Comparison of ENCODE assay signal across 8 mouse cellular contexts in the genomic region with DNA sequence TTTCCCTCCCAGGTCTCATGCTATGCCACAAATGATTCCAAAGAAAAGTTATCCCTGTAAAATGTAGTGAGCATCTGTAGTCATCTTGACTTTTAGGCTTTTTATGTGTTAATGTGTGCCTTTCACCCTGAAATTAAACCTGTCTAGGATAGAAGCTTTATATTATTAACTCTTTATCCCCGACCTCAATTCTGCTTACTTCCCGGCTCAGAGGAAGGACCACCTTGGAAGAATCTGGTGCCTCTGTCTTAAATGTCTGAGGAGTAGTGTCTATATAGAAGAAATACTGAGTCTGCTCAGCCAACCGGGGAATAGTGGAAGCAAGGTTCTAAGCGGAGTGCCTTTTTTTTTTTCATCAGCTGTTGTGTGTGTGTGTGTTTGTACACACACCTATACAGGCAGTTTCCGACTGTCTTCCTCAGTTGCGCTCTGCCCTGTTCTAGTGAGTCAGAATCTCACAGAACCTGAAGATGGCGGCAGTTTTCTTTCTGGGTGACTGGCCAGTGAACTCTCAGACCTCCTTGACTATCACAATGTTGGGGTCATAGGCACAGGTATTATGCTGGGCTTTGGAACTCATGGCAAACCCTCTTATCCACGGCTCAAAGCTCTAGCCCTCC. TPM values are rescaled to one million over a fixed set of nuclear protein-coding genes. Genes with fewer than 3 reads are reported as not detected.
A peak's percentile ranks its signal among the peaks of the same experiment; 100 is the strongest.
DNase-seq lines count a peak whose midpoint lies in the region; ATAC-seq and TF ChIP-seq lines count a peak whose summit lies in the region.

No protein-coding gene starts in this region.

- H3K9ac ChIP-seq in liver, adult 2 months (ENCODE audit: low read depth, low read length), result no peak overlapping the region
- H3K9ac ChIP-seq in embryonic facial prominence, embryonic 11.5 days (replicated peaks; ENCODE audit: low read length), result peak overlapping the region; percentile 94
- peak overlapping the region; percentile 92 for H3K9ac ChIP-seq in limb, embryonic 11.5 days (ENCODE audit: low read length)

- H3K27ac ChIP-seq in liver, adult 2 months (replicated peaks; ENCODE audit: insufficient read depth, low read depth, low read length), result no peak overlapping the region
- no peak overlapping the region for H3K27ac ChIP-seq in embryonic facial prominence, embryonic 11.5 days (replicated peaks; ENCODE audit: low read depth, low read length)
- no peak overlapping the region for H3K27ac ChIP-seq in limb, embryonic 11.5 days (replicated peaks; ENCODE audit: low read depth, low read length)

- 0 out of 2 replicates have a peak, but pooled peaks cover 3% of the 10 kb centered on the region for H3K79me2 ChIP-seq in liver, adult 2 months (ENCODE audit: control insufficient read depth, insufficient read depth, low read length)

- H3K9me3 ChIP-seq in embryonic facial prominence, embryonic 11.5 days (replicated peaks; ENCODE audit: control insufficient read depth, low read length), result no peaks in the 10 kb centered on the region
- H3K9me3 ChIP-seq in limb, embryonic 11.5 days (ENCODE audit: control insufficient read depth, low read length), result no peaks in the 10 kb centered on the region

- H3K4me3 ChIP-seq in liver, adult 2 months (ENCODE audit: insufficient read depth, low read depth, low read length), result 0 out of 2 replicates have a peak overlapping the region, but pooled peaks have one; percentile 5
- peak overlapping the region; percentile 76 for H3K4me3 ChIP-seq in embryonic facial prominence, embryonic 11.5 days (ENCODE audit: low read depth, low read length)
- peak overlapping the region; percentile 83 for H3K4me3 ChIP-seq in limb, embryonic 11.5 days (ENCODE audit: low read depth, low read length)

- no peak for TF ChIP-seq POLR2A in liver, adult 2 months (IDR thresholded peaks at IDR 0.05; ENCODE audit: extremely low read depth, insufficient read depth, low read length)

- H3K36me3 ChIP-seq in liver, adult 2 months (ENCODE audit: control insufficient read depth, insufficient read depth, low read length), result no peaks in the 10 kb centered on the region
- H3K36me3 ChIP-seq in embryonic facial prominence, embryonic 11.5 days (replicated peaks; ENCODE audit: control insufficient read depth, insufficient read depth, low read depth, low read length), result no peaks in the 10 kb centered on the region
- H3K36me3 ChIP-seq in limb, embryonic 11.5 days (ENCODE audit: control insufficient read depth, insufficient read depth, low read length), result no peaks in the 10 kb centered on the region

- H3K4me1 ChIP-seq in liver, adult 2 months (ENCODE audit: control insufficient read depth, insufficient read depth, low read length), result peaks cover 5% of the 10 kb centered on the region
- peaks cover 3% of the 10 kb centered on the region; the same call in 1 of the 2 replicates for H3K4me1 ChIP-seq in embryonic facial prominence, embryonic 11.5 days (ENCODE audit: control insufficient read depth, insufficient read depth, low read length)
- peaks cover 8% of the 10 kb centered on the region; the same call in 1 of the 2 replicates for H3K4me1 ChIP-seq in limb, embryonic 11.5 days (ENCODE audit: control insufficient read depth, insufficient read depth, low read length)

- H3K4me2 ChIP-seq in embryonic facial prominence, embryonic 11.5 days (ENCODE audit: low read depth, low read length), result peak overlapping the region; percentile 69
- H3K4me2 ChIP-seq in limb, embryonic 11.5 days (ENCODE audit: low read depth, severe bottlenecking), result peak overlapping the region; percentile 64

- H3K27me3 ChIP-seq in liver, adult 2 months (ENCODE audit: control insufficient read depth, insufficient read depth, low read length), result no peaks in the 10 kb centered on the region
- H3K27me3 ChIP-seq in embryonic facial prominence, embryonic 11.5 days (ENCODE audit: control insufficient read depth, insufficient read depth, low read length), result no peaks in the 10 kb centered on the region
- no peaks in the 10 kb centered on the region for H3K27me3 ChIP-seq in limb, embryonic 11.5 days (ENCODE audit: control insufficient read depth, insufficient read depth, low read length)

- no peak for DNase-seq in liver, adult 2 months (ENCODE audit: extremely low read depth, low read depth, low spot score)
- no peak for DNase-seq in liver
- no peak for DNase-seq in embryonic facial prominence, embryonic 11.5 days (ENCODE audit: low spot score)
- DNase-seq in limb, embryonic 11.5 days (ENCODE audit: low spot score), result no peak
- peak; percentile 7 for DNase-seq in retina, postnatal 1 day
- DNase-seq in urinary bladder, postnatal 10 days (ENCODE audit: low spot score), result no peak
- DNase-seq in right cerebral cortex, postnatal 14 days, result no peak
- no peak for DNase-seq in kidney, postnatal 36 days

- TF ChIP-seq CTCF in liver, adult 2 months (IDR thresholded peaks at IDR 0.05; ENCODE audit: low read depth, low read length), result no peak

- ATAC-seq in embryonic facial prominence, embryonic 11.5 days (replicated peaks; ENCODE audit: insufficient number of reproducible peaks, low FRiP score, low TSS enrichment, low read depth), result no peak
- no peak for ATAC-seq in limb, embryonic 11.5 days (ENCODE audit: insufficient number of reproducible peaks, low FRiP score, low TSS enrichment, low read depth)

- 75% methylated on average over 8 of the region's 8 CpGs for WGBS in liver, adult 2 months
- WGBS in embryonic facial prominence, embryonic 11.5 days, result 41% methylated on average over 8 of the region's 8 CpGs
- WGBS in limb, embryonic 11.5 days, result 53% methylated on average over 8 of the region's 8 CpGs

RNA-seq across cellular contexts. Expression of gene Tdp1, which starts 1.1 kb away (rescaled TPM):
- 3.0 and 4.6 TPM in 2 replicates for total RNA-seq in liver, adult 2 months (2014; rRNA removed)
- polyA plus RNA-seq in liver, adult 2 months (2012; rRNA removed), result 3.7 TPM in 2 replicates
- 83.1 and 83.5 TPM in 2 replicates for polyA plus RNA-seq in embryonic facial prominence, embryonic 11.5 days (2014; fragmentation: Nextera tagmentation; extraction: Ambion mirVana)
- 77.9 and 80.4 TPM in 2 replicates for polyA plus RNA-seq in limb, embryonic 11.5 days (2014; fragmentation: Nextera tagmentation; extraction: Ambion mirVana)

RNA-seq across cellular contexts. Expression of gene Efcab11, which starts 1.2 kb away (rescaled TPM):
- total RNA-seq in liver, adult 2 months (2014; rRNA removed), result 0.28 and 0.34 TPM in 2 replicates
- polyA plus RNA-seq in liver, adult 2 months (2012; rRNA removed), result 0.09 and 0.12 TPM in 2 replicates
- polyA plus RNA-seq in embryonic facial prominence, embryonic 11.5 days (2014; fragmentation: Nextera tagmentation; extraction: Ambion mirVana), result 24.4 and 27.3 TPM in 2 replicates
- 21.3 and 22.4 TPM in 2 replicates for polyA plus RNA-seq in limb, embryonic 11.5 days (2014; fragmentation: Nextera tagmentation; extraction: Ambion mirVana)

Comparison
In these comparisons a context has a peak if more than half of its experiments do, and no peak if none do; other contexts are left out.
1. H3K4me3 ChIP-seq: peak in every context shown above with its lines; median percentile 83 in limb, embryonic 11.5 days; 76 in embryonic facial prominence, embryonic 11.5 days; 5 in liver, adult 2 months.
2. RNA of gene Tdp1, which starts 1.1 kb away (polyA plus RNA-seq): 83.1 to 83.5 TPM in embryonic facial prominence, embryonic 11.5 days and 77.9 to 80.4 TPM in limb, embryonic 11.5 days; 3.7 TPM in liver, adult 2 months; every median in the first group is over 10 times any median in the second.
3. RNA of gene Efcab11, which starts 1.2 kb away (polyA plus RNA-seq): 24.4 to 27.3 TPM in embryonic facial prominence, embryonic 11.5 days and 21.3 to 22.4 TPM in limb, embryonic 11.5 days; 0.09 to 0.12 TPM in liver, adult 2 months; every median in the first group is over 10 times any median in the second.